Mouse (Mus musculus): Measurements from ENCODE around the gene Ptprd.
"Not testable (repeated sequence)": the region's sequence is repeated elsewhere in the genome, so short reads cannot be mapped to it uniquely, and the experiment has no call there.

The Ptprd gene

GRCm38 (mm10) chr4:76037178-76037577 is 2174.6 kb downstream of the Ptprd start:
- not testable (repeated sequence) for DNase-seq (ENCODE audit: low read depth, low spot score)

- no peak for DNase-seq (ENCODE audit: low read depth, low spot score)
Observed at GRCm38 (mm10) chr4:76025571-76026325, 2186.0 kb downstream of the Ptprd start.

GRCm38 (mm10) chr4:76024502-76024821 is 2187.3 kb downstream of the Ptprd start:
- no peak for DNase-seq (ENCODE audit: low read depth, low spot score)

GRCm38 (mm10) chr4:76023756-76024501 is 2187.8 kb downstream of the Ptprd start:
- no peak for DNase-seq (ENCODE audit: low read depth, low spot score)

DNA sequence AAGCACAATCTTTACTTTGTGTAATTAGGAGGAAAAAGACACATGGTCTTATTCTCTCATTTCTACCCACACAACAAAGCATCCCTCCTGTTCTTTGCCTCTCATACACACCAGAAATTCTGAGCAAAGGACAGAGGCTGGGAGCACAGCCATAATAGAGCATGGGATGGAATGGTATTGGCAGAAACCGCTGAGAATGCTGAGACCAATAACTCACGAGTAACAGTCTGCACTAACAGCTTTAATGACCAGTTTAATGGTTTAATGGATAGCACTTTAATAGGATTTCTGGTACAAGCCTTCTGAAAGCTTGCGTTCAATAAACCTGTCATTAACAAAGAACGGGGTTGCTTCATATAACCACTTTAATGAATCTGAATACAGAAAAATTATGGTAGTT is 2190.1 kb downstream of the Ptprd start:
- DNase-seq (ENCODE audit: low read depth, low spot score), result no peak

GRCm38 (mm10) chr4:76015026-76015425 is 2196.7 kb downstream of the Ptprd start:
- no peak for DNase-seq (ENCODE audit: low read depth, low spot score)

DNA sequence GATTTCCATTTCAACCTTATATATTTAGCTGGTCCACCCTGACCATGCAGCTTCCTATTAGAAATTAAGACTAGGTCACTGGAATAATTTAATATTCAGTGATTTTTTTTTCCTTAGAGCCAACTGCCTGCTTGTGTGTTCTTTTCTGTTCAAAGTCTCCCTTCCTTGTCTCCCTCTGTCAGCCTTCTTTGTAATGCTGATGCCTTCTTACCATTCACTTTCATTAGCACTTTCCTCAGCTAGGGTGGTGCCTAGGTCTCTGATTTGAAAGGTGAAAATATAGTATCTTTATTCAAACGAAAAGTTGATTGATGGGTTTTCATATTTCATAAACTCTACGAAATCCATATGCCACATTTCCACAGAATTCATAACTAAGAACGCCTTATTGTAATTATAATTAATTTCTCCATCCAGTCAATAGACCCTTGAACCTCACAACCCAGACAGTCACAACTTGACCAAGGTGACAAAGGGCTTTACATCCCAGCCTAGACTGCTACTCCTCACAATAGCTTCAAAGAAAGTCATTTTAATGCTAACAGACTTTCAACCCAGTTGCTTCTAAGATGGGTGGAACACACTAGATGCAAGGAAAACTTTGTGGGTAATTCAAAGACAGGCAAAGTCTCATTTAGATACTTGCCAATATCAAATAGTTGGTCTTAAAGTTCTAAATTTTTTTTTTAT is 2197.5 kb downstream of the Ptprd start:
- DNase-seq (ENCODE audit: low read depth, low spot score), result no peak

DNA sequence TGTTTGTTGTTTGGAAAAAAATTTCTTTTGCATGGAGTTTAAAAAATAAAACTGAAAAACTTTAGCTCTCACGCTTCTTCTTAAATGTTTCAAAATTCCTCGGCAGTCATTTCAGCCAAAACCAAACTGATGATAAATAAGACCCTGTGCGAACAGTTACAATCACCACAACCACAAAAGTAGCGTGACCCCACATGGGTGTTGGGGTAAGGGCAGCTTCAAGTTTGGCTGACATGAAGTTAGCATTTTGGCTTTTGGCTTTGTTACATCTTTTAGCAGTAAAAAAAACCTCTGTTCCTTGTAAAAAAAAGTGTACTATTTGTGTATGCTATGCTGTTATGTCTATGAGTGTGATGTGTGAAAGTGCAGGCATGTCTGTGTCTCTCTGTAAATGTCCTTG is 2203.2 kb downstream of the Ptprd start:
- no peak for DNase-seq (ENCODE audit: low read depth, low spot score)

GRCm38 (mm10) chr4:76007219-76007618 is 2204.5 kb downstream of the Ptprd start:
- DNase-seq (ENCODE audit: low read depth, low spot score), result no peak

- peak; percentile 28 for DNase-seq (ENCODE audit: low read depth, low spot score)
Observed at GRCm38 (mm10) chr4:76006717-76007116, 2205.0 kb downstream of the Ptprd start.

- DNase-seq (ENCODE audit: low read depth, low spot score), result no peak
Observed at GRCm38 (mm10) chr4:76004161-76004560, 2207.6 kb downstream of the Ptprd start.

GRCm38 (mm10) chr4:76000258-76000657 is 2211.5 kb downstream of the Ptprd start:
- DNase-seq (ENCODE audit: low read depth, low spot score), result no peak

GRCm38 (mm10) chr4:75995841-75996240 is 2215.9 kb downstream of the Ptprd start:
- DNase-seq (ENCODE audit: low read depth, low spot score), result no peak

DNA sequence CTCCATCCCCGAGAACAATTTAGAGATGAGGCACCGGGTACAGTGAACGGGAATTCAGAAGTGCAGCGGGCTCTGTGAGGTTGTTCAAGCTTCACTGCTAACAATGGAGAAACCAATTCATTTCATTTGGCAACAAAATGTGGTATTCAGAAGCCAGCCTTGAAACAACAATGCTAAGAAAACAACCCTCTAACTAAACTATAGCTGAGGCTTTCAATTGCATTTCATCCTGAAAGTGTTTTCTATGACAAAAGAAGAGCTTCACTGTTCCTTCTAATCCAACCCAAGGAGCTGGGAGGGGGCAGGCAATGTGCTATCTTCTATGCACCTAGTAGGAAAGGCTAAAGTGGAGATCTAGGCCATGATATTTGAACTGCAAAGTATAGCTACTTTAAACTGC is 2217.2 kb downstream of the Ptprd start:
- DNase-seq (ENCODE audit: low read depth, low spot score), result no peak

GRCm38 (mm10) chr4:75993092-75993491 is 2218.7 kb downstream of the Ptprd start:
- no peak for DNase-seq (ENCODE audit: low read depth, low spot score)

DNA sequence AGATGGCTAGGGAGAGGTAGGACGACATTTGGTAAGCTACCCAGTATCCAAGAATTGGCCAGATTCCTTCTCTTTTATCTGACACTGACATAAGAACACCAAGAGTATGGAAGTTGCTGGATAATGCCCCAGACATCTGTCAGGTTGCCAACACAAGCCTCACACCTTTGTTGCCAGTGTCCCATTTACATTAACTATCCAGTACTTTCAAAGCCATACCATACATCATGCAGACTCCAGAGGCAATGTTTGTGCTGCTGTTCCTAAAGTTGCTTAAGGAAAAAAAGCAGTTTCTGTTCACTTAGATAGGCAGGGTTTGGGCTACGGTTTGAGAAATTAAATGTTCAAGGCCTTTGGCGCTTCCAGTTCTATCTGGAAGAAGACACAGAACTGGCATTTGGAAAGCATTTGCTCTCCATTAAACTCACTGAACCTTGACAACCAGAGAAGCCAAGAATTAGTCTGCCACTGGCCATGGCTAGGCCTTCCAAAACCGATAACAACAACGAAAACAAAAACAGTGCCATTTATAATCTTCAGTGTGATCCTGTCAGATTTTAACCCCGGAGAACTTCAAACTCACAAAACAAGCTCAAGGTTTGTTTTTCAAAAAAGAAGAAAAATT is 2220.0 kb downstream of the Ptprd start:
- no peak for DNase-seq (ENCODE audit: low read depth, low spot score)

DNA sequence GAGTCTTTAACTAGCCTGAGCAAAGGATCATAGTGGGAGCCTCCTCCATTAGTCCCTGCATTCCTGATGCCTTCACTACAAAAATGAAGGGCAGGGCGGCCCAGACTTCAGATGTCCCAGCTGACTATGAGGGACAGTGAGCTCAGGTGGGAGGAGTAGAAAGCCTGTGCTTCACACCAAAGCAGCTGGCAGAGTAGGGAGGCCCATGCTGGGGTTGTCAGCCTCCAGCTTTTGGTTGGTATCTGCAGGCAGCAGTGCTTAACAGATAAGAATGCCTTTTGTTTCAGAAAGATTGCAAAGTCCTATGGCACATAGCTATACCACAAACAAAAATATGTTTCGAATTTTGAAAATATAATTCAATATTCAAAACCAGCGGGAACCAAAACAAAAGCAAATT is 2237.0 kb downstream of the Ptprd start:
- DNase-seq (ENCODE audit: low read depth, low spot score), result no peak

DNA sequence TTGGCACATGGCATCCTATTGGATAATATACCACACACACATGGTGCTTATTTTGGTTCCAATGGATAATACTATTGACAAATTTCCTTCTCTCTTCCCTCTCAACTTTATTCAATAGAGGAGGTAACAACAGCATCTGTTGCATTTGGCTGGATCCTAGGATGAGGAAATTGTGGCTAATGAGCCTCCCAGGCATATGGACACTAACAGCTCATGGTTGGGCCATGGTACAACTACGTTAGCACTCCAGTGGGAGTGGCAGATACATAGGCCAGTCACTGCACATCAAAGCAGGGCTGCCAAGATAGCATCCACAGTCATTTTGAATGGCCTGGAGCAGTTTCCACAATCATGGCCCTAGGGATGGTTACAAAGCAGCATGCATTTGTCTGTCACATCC is 2238.4 kb downstream of the Ptprd start:
- peak; percentile 34 for DNase-seq (ENCODE audit: low read depth, low spot score)

GRCm38 (mm10) chr4:75969961-75970360 is 2241.8 kb downstream of the Ptprd start:
- no peak for DNase-seq (ENCODE audit: low read depth, low spot score)

GRCm38 (mm10) chr4:75968618-75969017 is 2243.1 kb downstream of the Ptprd start:
- DNase-seq (ENCODE audit: low read depth, low spot score), result no peak

GRCm38 (mm10) chr4:75965810-75966209 is 2246.0 kb downstream of the Ptprd start:
- DNase-seq (ENCODE audit: low read depth, low spot score), result no peak

- DNase-seq (ENCODE audit: low read depth, low spot score), result no peak
Observed at GRCm38 (mm10) chr4:75962916-75963315, 2248.8 kb downstream of the Ptprd start.
